Mouse (Mus musculus) liver, embryonic 14.5 days (tissue): ENCODE measurements around the gene Tk2. TPM values are rescaled to one million over a fixed set of nuclear protein-coding genes. Genes with fewer than 3 reads are reported as not detected.

ENCODE experiments used
- ATAC-seq: fragments of 200-750 bp; cut with Nextera tagmentation; 2 replicates; pipeline ENCODE4 v1.8.0; 2017; ENCODE audit warnings: moderate number of reproducible peaks, mild to moderate bottlenecking, moderate library complexity; ENCODE audit not compliant: insufficient read depth
- DNase-seq, 3 experiments: peaks; one replicate each; pipeline ENCODE4 v3.0.0-alpha.2; 2012 to 2013; ENCODE audit warnings: low read depth in 3 of 3, low spot score in 3 of 3
- H3K27ac ChIP-seq: fragments of 300-500 bp; sonication (generic); 2 replicates; pipeline ENCODE4 v1.5.1; 2014; ENCODE audit warnings: moderate library complexity, mild to moderate bottlenecking, control low read depth, inconsistent platforms
- H3K27me3 ChIP-seq: fragments of 300-500 bp; sonication (generic); 2 replicates; pipeline ENCODE4 v1.6.1; 2014; ENCODE audit warnings: mild to moderate bottlenecking, low read length, moderate library complexity; ENCODE audit not compliant: control insufficient read depth, insufficient read depth
- H3K36me3 ChIP-seq: fragments of 300-500 bp; sonication (generic); replicated peaks from 2 replicates; pipeline ENCODE4 v1.6.1; 2014; ENCODE audit warnings: low read depth; ENCODE audit not compliant: control insufficient read depth, insufficient read depth
- H3K4me1 ChIP-seq, 2 experiments: fragments of 200-500 bp in 1 of 2; fragments of 300-500 bp in 1 of 2; sonication (generic) in 1 of 2; replicated peaks; 2 replicates each; pipeline ENCODE4 v1.6.1; 2012 to 2014; ENCODE audit warnings: antibody characterized with exemption in 1 of 2, inconsistent platforms in 1 of 2, low read length in 1 of 2; ENCODE audit not compliant: control insufficient read depth in 2 of 2, insufficient read depth in 2 of 2
- H3K4me2 ChIP-seq: fragments of 300-500 bp; sonication (generic); 2 replicates; pipeline ENCODE4 v1.6.1; 2014; ENCODE audit warnings: low read depth, mild to moderate bottlenecking, control low read depth, moderate library complexity
- H3K4me3 ChIP-seq, 2 experiments: fragments of 200-500 bp in 1 of 2; fragments of 300-500 bp in 1 of 2; sonication (generic) in 1 of 2; 2 replicates each; pipeline ENCODE4 v1.5.1; 2012 to 2014; ENCODE audit warnings: low read depth in 2 of 2, low read length in 2 of 2, mild to moderate bottlenecking in 2 of 2, control low read depth in 1 of 2, inconsistent platforms in 1 of 2, moderate library complexity in 1 of 2; ENCODE audit not compliant: insufficient read depth in 1 of 2
- H3K9ac ChIP-seq: fragments of 300-500 bp; sonication (generic); replicated peaks from 2 replicates; pipeline ENCODE4 v1.6.1; 2014; ENCODE audit warnings: mild to moderate bottlenecking, control low read depth, moderate library complexity
- H3K9me3 ChIP-seq: fragments of 300-500 bp; sonication (generic); 2 replicates; pipeline ENCODE4 v1.6.1; 2016; ENCODE audit warnings: low read length, mixed read lengths; ENCODE audit not compliant: control insufficient read depth
- CTCF ChIP-seq: IDR thresholded peaks from 2 replicates; pipeline ENCODE4 v1.5.1; 2016; ENCODE audit warnings: antibody characterized with exemption, low read depth, control low read depth
- EP300 ChIP-seq: IDR thresholded peaks from 2 replicates; pipeline ENCODE4 v1.6.1; 2016; ENCODE audit warnings: antibody characterized with exemption, low read depth
- WGBS: fragments of 180-500 bp; shearing (Covaris S2); extraction: QIAGEN DNeasy Blood & Tissue Kit; methylation state at CpG from one replicate; pipeline ENCODE4 v1.1.7; 2014; ENCODE audit not compliant: insufficient replicate concordance; 5-methylcytosine and 5-hydroxymethylcytosine counted together
- polyA plus RNA-seq, 2 experiments: library from polyadenylated mRNA; depleted of rRNA in 1 of 2; stranded (reverse) in 1 of 2; unstranded in 1 of 2; fragments of >200 nt; fragmentation: Nextera tagmentation in 1 of 2; extraction: Ambion mirVana in 1 of 2; gene quantifications; 2 replicates each; pipeline versions ENCODE4 v1.2.1 to v1.2.3; 2012 to 2014

Gene Tk2
- polyA plus RNA-seq, 2 experiments = 3.9 to 7.0 TPM

- ATAC-seq (no peak), DNase-seq (no peak)
- no peaks in the 10 kb centered on the region for H3K36me3 ChIP-seq
- peak overlapping the region; percentile 76 to 94 for H3K4me3 ChIP-seq
- H3K9me3 ChIP-seq = no peaks in the 10 kb centered on the region
- peaks cover 9 to 26% of the 10 kb centered on the region in 2 experiments for H3K4me1 ChIP-seq
- H3K27ac ChIP-seq = 0 out of 2 replicates have a peak overlapping the region, but pooled peaks have one; percentile 27
- no peak for TF ChIP-seq EP300
- no peak for TF ChIP-seq CTCF
- peak overlapping the region; percentile 93 for H3K4me2 ChIP-seq
- no peaks in the 10 kb centered on the region for H3K27me3 ChIP-seq
- 31% methylated on average over 22 of the region's 22 CpGs for WGBS
- peak overlapping the region; percentile 89 for H3K9ac ChIP-seq
These were observed 1.1 kb downstream of the Tk2 start for GRCm38 (mm10) chr8:104247054-104247907.

DNA sequence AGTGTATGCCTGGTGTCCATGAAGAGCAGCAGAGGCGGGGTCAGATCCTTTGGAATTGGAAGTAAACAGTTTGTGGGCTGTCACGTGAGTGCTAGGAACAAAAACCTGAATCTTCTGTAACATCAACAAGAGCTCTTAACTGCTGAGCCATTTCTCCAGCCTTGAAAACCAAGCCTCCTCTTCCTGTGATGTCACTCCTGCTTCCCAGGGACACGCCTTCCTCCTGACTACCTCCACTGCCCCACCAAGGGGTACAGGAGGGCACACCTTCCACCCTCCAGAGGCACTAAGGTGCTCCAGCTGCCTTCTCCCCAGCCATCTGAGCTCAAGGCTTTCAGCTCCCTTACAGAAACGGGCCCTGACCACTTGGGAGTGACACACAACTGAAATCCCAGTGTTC is 1.7 kb downstream of the Tk2 start:
- ATAC-seq (no peak), DNase-seq (no peak)
- Histone ChIP-seq H3K4me2 (no peak overlapping the region), H3K4me3 (no peak overlapping the region), H3K9me3 (no peaks in the 10 kb centered on the region), H3K36me3 (no peaks in the 10 kb centered on the region), H3K9ac (no peak overlapping the region), H3K4me1 (peaks cover 9 to 27% of the 10 kb centered on the region in 2 experiments), H3K27ac (no peak overlapping the region), H3K27me3 (no peaks in the 10 kb centered on the region)
- TF ChIP-seq CTCF (no peak), EP300 (no peak)
- 72% methylated on average over 4 of the region's 4 CpGs for WGBS

DNA sequence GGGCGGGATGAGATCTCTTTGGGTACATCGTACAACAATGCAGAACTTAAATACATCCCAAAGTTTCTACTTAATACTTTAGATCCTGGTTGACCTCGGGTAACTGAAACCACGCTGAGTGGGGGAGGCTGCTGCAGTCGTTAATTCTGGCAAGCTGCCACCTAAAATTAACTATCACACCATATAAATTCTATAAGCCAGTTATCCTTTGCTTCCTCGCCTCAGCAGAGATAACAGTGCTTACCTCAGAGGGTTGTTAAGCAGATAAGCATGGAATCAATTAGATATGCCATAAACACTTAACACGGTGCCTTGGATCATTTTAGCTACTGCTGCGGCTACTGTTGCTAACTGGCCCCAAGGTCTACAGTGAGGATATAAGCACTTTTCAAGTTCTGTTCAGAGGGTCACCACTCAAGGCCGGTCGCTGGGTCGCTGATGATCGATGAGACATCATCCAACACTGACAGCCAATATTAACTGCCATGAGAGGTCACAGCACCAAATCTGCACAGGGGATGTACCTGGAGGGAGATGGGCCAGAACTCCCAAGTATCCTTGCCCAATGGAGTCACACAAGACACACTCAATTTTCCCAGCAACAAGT is 6.2 kb downstream of the Tk2 start:
- H3K4me2 ChIP-seq = no peak overlapping the region
- no peaks in the 10 kb centered on the region for H3K27me3 ChIP-seq
- TF ChIP-seq CTCF (no peak), EP300 (no peak)
- H3K9me3 ChIP-seq = no peaks in the 10 kb centered on the region
- no peak overlapping the region for H3K9ac ChIP-seq
- H3K4me3 ChIP-seq = no peak overlapping the region
- ATAC-seq (no peak), DNase-seq (no peak)
- peaks cover 0 to 15% of the 10 kb centered on the region in 2 experiments; a peak in 2 of 4 replicates for H3K4me1 ChIP-seq
- H3K36me3 ChIP-seq = no peaks in the 10 kb centered on the region
- H3K27ac ChIP-seq = no peak overlapping the region
- 54% methylated on average over 12 of the region's 12 CpGs for WGBS

DNA sequence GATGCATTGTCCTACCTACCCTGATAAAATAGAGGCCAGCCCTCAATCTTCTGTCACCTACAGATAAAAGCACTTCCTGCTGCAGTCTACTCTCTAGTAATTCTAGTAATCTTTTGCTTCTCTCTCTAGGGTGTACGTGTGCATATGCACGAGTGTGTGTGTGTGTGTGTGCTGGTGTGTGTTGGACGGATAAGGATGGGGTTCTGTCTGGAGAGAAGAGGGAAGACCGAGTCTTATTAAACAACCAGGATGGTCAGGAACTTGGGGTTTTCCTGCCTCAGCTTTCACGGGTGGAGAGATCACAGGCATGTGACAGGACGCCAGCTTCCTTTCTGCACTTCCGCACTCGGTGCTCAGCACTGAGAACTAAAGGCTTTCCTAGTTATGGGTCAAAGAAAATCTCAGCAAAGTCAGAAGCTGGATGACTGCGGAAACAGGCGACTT is 8.9 kb downstream of the Tk2 start:
- 26% methylated on average over 10 of the region's 10 CpGs for WGBS
- Histone ChIP-seq H3K9me3 (no peaks in the 10 kb centered on the region), H3K27me3 (no peaks in the 10 kb centered on the region), H3K36me3 (no peaks in the 10 kb centered on the region), H3K4me1 (peaks cover 0 to 10% of the 10 kb centered on the region in 2 experiments; a peak in 2 of 4 replicates), H3K4me3 (no peak overlapping the region), H3K27ac (no peak overlapping the region), H3K9ac (no peak overlapping the region), H3K4me2 (no peak overlapping the region; the same call in 1 of the 2 replicates)
- DNase-seq (no peak), ATAC-seq (peak; percentile 72)
- no peak for TF ChIP-seq EP300
- TF ChIP-seq CTCF = no peak

DNA sequence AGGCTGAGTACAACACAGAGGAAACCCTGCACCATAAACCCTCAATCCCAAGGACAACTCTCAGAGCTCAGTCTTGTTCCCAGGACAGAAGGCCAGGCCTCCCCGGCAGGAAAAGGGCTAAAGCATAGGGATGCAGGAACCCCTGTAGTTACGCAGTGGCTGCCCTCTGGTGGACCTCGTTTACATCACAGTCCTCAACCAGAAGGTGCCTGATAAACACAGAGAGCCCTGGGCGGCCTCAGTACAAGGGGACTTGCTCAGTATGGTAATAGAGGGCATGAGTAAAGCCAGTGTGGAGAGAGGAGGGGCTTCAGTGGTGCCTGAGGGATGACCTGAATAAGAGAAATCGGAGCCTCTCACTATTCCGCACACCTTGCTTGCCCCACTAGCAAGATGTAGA is 13.8 kb downstream of the Tk2 start:
- no peaks in the 10 kb centered on the region for H3K9me3 ChIP-seq
- peaks cover 0 to 8% of the 10 kb centered on the region in 2 experiments; a peak in 2 of 4 replicates for H3K4me1 ChIP-seq
- ATAC-seq (no peak), DNase-seq (no peak)
- TF ChIP-seq EP300 = no peak
- TF ChIP-seq CTCF = peak; percentile 54
- H3K36me3 ChIP-seq = no peaks in the 10 kb centered on the region; the same call in 1 of the 2 replicates
- no peaks in the 10 kb centered on the region for H3K27me3 ChIP-seq
- no peak overlapping the region for H3K27ac ChIP-seq
- H3K4me2 ChIP-seq = no peak overlapping the region
- H3K9ac ChIP-seq = no peak overlapping the region
- no peak overlapping the region for H3K4me3 ChIP-seq
- WGBS = 52% methylated on average over 6 of the region's 6 CpGs
